Mouse (Mus musculus) midbrain, embryonic 14.5 days (tissue): Measurements from ENCODE around the gene Tldc1. TPM values are rescaled to one million over a fixed set of nuclear protein-coding genes. Genes with fewer than 3 reads are reported as not detected.
A peak's percentile ranks its signal among the peaks of the same experiment; 100 is the strongest.

Experiments
- ATAC-seq: fragments of 200-750 bp; cut with Nextera tagmentation; 2 replicates; pipeline ENCODE4 v1.8.0; 2017; ENCODE audit warnings: moderate number of reproducible peaks, moderate library complexity; ENCODE audit not compliant: low FRiP score, low TSS enrichment
- DNase-seq: peaks from one replicate; pipeline ENCODE4 v3.0.0-alpha.2; 2015
- H3K27ac ChIP-seq: fragments of 300-500 bp; sonication (generic); replicated peaks from 2 replicates; pipeline ENCODE4 v1.5.1; 2014; ENCODE audit warnings: mild to moderate bottlenecking, low read depth, low read length, moderate library complexity
- H3K27me3 ChIP-seq: fragments of 300-500 bp; sonication (generic); 2 replicates; pipeline ENCODE4 v1.6.1; 2014; ENCODE audit warnings: low read length, control low read depth, mixed read lengths; ENCODE audit not compliant: control insufficient read depth, insufficient read depth
- H3K36me3 ChIP-seq: fragments of 300-500 bp; sonication (generic); 2 replicates; pipeline ENCODE4 v1.6.1; 2014; ENCODE audit warnings: low read length, control low read depth; ENCODE audit not compliant: control insufficient read depth, insufficient read depth
- H3K4me1 ChIP-seq: fragments of 300-500 bp; sonication (generic); 2 replicates; pipeline ENCODE4 v1.6.1; 2014; ENCODE audit warnings: mild to moderate bottlenecking, antibody characterized with exemption, low read length, control low read depth; ENCODE audit not compliant: control insufficient read depth, insufficient read depth
- H3K4me2 ChIP-seq: fragments of 300-500 bp; sonication (generic); 2 replicates; pipeline ENCODE4 v1.6.1; 2014; ENCODE audit warnings: mild to moderate bottlenecking, low read length, moderate library complexity
- H3K4me3 ChIP-seq: fragments of 300-500 bp; sonication (generic); replicated peaks from 2 replicates; pipeline ENCODE4 v1.5.1; 2014; ENCODE audit warnings: low read depth, low read length
- H3K9ac ChIP-seq: fragments of 300-500 bp; sonication (generic); replicated peaks from 2 replicates; pipeline ENCODE4 v1.6.1; 2014; ENCODE audit warnings: mild to moderate bottlenecking, low read length, moderate library complexity
- H3K9me3 ChIP-seq: fragments of 300-500 bp; sonication (generic); 2 replicates; pipeline ENCODE4 v1.6.1; 2016; ENCODE audit warnings: low read length, control low read depth, mixed read lengths; ENCODE audit not compliant: control insufficient read depth
- WGBS: fragments of 180-500 bp; shearing (Covaris S2); extraction: QIAGEN DNeasy Blood & Tissue Kit; methylation state at CpG from one replicate; pipeline ENCODE4 v1.1.7; 2014; 5-methylcytosine and 5-hydroxymethylcytosine counted together
- polyA plus RNA-seq: library from polyadenylated mRNA; unstranded; fragments of >200 nt; fragmentation: Nextera tagmentation; extraction: Ambion mirVana; gene quantifications from 2 replicates; pipeline ENCODE4 v1.2.1, GENCODE M21; 2014

The Tldc1 gene
- polyA plus RNA-seq, 1 experiment from 2014 or later = 5.8 TPM

DNA sequence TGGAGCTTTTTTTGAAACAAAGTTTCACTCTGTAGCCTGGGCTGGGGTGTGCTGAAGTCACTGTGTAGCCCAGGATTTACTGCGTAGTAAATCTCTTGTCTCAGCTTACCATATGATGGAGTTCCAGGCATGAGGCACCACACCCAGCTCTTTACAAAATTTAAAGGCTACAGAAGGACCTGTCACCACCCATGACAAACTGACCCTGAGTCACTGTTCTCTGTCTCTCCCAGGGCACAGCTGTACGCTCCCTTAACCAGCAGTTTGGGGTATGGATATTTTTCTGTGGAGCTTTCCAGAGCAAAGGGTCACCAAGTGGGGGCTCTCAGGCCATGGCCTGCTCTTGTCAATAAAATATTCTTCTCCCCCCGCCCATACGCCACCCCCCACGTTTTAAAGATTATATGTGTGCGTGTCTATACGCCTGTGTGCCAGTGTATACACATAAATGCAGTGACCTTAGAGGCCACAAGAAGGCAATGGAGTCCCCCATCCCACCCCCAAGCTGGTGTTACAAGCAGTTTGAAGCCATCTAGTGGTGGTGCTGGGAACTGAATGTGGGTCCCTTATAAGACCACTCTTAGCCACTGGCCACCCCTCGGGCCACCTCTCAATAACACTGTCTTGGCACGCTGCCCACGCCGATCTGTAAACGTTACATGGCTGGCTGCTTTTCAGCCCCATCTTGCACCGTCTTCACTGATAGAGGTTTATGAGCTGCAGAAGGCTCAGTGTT, 34.8 kb downstream of the Tldc1 start:
- no peaks in the 10 kb centered on the region for H3K4me1 ChIP-seq
- no peak overlapping the region for H3K9ac ChIP-seq
- no peak overlapping the region for H3K4me2 ChIP-seq
- H3K27me3 ChIP-seq = no peaks in the 10 kb centered on the region
- H3K27ac ChIP-seq = no peak overlapping the region
- WGBS = 59% methylated on average over 13 of the region's 13 CpGs
- H3K4me3 ChIP-seq = no peak overlapping the region
- H3K36me3 ChIP-seq = no peaks in the 10 kb centered on the region
- ATAC-seq (no peak), DNase-seq (peak; percentile 77)
- no peaks in the 10 kb centered on the region for H3K9me3 ChIP-seq

DNA sequence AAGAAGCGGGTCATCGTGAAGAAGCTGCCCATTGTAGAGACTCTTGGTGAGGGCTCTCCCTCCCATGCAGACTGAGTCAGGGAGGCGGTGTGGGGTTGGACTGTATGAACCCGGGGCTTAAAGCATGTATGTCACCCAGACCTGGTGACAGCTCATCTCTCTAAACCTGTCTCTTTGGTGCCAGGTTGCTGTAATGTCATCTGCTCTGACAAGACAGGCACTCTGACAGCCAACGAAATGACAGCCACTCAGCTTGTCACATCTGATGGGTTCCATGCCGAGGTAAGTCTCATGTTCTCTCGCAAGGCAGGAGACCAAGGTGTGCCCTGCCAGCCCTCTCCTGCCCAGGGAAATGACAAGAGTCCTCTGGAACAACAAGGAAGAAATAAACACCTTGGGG, 35.8 kb downstream of the Tldc1 start:
- no peak overlapping the region for H3K27ac ChIP-seq
- H3K4me1 ChIP-seq = no peaks in the 10 kb centered on the region
- H3K9me3 ChIP-seq = no peaks in the 10 kb centered on the region
- WGBS = 88% methylated on average over 7 of the region's 7 CpGs
- H3K9ac ChIP-seq = no peak overlapping the region
- no peaks in the 10 kb centered on the region for H3K36me3 ChIP-seq
- DNase-seq (no peak), ATAC-seq (no peak)
- no peaks in the 10 kb centered on the region for H3K27me3 ChIP-seq
- H3K4me3 ChIP-seq = no peak overlapping the region
- H3K4me2 ChIP-seq = no peak overlapping the region

DNA sequence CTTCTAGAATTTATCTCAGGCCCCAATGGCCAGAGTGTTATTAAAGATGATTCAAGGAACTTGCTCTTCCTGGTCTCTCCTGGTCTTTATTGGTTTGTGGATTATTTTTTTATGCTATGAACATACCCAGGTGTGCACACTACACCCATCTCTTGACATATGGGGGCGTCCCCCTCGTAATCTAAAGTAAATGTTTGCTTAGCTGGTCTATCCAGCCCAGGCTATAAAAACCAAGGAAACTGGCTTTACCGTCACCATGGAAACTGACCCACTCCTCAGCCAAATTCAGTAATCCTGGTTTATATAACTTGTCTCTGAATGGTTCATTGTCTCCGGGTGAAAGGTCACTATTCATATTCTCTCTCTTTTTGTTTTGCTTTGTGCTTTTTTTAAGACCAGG, 37.6 kb downstream of the Tldc1 start:
- no peaks in the 10 kb centered on the region for H3K9me3 ChIP-seq

DNA sequence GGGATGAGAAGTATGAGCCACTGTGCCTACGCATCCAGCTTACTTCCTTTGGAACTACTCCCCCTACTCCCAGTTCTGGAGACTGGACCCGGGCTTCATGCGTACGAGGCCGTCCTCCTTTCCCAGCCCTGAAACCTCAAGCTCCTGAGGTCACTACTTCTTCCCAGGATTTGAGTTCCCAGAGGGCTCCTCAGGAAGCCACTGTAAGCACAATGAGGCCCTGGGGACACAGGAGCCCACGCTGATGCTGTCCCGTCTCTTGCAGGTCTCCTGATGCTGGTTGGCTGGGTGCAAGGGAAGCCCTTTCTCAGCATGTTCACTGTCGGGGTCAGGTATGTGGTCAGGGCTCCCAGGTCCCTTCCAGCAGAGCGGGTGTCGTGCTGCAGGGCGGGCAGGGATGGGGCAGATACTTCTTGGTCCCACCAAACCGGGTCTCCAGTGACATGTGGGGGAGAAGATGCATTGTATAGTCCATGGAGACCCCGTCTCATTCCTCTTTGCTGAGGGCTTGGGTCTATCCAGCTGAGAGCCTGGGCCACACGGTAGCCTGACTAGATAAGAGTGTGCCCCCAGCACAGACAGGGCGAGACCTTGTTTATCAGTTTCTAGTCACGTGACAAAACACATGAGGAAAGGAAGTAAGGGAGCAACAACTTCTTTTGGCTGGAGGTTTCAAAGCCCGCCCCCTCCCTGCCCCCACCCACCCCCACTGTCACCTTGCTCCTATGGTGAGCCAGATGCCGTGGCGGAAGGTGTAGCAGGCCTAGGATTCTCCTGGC, 39.9 kb downstream of the Tldc1 start:
- no peak for ATAC-seq
- 83% methylated on average over 19 of the region's 19 CpGs for WGBS

More for the DNA sequence above, 37.6 kb downstream of the Tldc1 start:
- Histone ChIP-seq H3K36me3 (no peaks in the 10 kb centered on the region), H3K4me1 (no peaks in the 10 kb centered on the region), H3K4me3 (no peak overlapping the region), H3K27ac (no peak overlapping the region), H3K4me2 (no peak overlapping the region), H3K27me3 (no peaks in the 10 kb centered on the region), H3K9ac (no peak overlapping the region)
- DNase-seq (peak; percentile 28), ATAC-seq (no peak)
- 57% methylated on average over 4 of the region's 4 CpGs for WGBS

DNA sequence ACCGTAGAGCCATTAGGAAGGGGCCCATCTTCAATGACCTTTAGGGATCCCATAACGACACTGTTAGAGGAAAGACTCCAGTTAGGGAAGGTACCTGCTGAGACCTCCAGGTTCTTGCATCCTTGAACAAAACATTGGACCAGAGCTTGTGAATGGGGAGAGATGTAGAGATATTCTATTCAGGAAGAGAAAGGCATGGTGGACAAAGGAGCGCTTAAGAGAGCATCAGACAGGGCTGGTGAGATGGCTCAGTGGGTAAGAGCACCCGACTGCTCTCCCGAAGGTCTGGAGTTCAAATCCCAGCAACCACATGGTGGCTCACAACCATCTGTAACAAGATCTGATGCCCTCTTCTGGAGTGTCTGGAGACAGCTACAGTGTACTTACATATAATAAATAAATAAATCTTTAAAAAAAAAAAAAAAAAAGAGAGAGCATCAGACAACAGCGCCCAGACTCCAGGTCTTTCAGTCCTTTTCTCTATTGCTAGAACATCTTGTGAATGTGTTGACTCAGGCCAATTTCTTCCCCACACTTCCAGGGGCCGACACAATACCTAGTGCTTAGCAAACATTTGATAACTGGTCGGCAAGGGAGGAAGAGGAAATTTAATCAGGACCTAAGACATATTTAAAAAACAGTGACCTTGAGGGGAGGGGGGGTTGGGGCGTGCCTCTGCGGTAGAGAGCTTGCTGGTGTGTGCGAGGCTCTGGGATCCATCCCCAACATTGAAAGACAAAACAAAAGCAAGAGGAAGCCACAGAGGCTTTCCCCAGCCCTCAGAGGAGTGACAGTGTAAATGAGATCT, 40.9 kb downstream of the Tldc1 start:
- H3K4me1 ChIP-seq = no peaks in the 10 kb centered on the region
- H3K9me3 ChIP-seq = no peaks in the 10 kb centered on the region
- DNase-seq (no peak), ATAC-seq (no peak)
- no peaks in the 10 kb centered on the region for H3K27me3 ChIP-seq
- no peaks in the 10 kb centered on the region for H3K36me3 ChIP-seq
- H3K27ac ChIP-seq = no peak overlapping the region
- 80% methylated on average over 11 of the region's 11 CpGs for WGBS
- H3K4me2 ChIP-seq = no peak overlapping the region
- no peak overlapping the region for H3K4me3 ChIP-seq
- H3K9ac ChIP-seq = no peak overlapping the region

More for the DNA sequence above, 39.9 kb downstream of the Tldc1 start:
- H3K9ac ChIP-seq = no peak overlapping the region
- H3K4me2 ChIP-seq = no peak overlapping the region
- no peaks in the 10 kb centered on the region for H3K4me1 ChIP-seq
- no peak overlapping the region for H3K4me3 ChIP-seq
- no peaks in the 10 kb centered on the region for H3K9me3 ChIP-seq
- DNase-seq = no peak
- no peaks in the 10 kb centered on the region for H3K36me3 ChIP-seq
- H3K27ac ChIP-seq = no peak overlapping the region
- H3K27me3 ChIP-seq = no peaks in the 10 kb centered on the region

DNA sequence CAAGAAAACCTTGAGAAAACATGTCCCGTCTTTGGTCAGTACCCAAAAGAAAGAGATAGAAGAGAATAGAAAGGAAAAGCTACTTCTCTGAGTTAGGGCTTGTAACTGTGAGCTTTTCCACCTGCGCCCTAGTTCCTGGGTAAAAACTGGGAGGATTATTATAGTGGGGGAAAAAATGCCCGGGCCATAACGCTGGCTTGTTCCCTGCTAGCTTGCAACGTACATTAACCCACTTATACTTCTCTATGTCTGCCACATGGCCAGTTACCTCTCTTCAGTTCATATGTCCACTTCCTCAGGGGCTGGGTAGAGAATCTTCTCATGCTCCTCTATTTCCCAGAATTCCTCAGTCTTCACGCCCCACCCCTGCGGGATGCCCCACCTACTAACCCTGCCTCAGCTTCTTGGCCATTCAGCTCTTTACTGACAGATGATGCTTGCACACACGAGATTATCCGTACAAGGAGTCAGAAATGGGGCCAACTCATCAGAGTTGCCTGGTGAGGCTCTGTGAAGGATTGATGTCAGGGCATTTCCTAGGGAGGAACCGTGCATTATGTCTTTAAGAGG, 41.8 kb downstream of the Tldc1 start:
- no peak for DNase-seq
- Histone ChIP-seq H3K9ac (no peak overlapping the region), H3K36me3 (no peaks in the 10 kb centered on the region), H3K9me3 (no peaks in the 10 kb centered on the region), H3K27ac (no peak overlapping the region), H3K4me1 (no peaks in the 10 kb centered on the region), H3K4me2 (no peak overlapping the region), H3K4me3 (no peak overlapping the region), H3K27me3 (no peaks in the 10 kb centered on the region)
- ATAC-seq = no peak
- WGBS = 90% methylated on average over 10 of the region's 10 CpGs

DNA sequence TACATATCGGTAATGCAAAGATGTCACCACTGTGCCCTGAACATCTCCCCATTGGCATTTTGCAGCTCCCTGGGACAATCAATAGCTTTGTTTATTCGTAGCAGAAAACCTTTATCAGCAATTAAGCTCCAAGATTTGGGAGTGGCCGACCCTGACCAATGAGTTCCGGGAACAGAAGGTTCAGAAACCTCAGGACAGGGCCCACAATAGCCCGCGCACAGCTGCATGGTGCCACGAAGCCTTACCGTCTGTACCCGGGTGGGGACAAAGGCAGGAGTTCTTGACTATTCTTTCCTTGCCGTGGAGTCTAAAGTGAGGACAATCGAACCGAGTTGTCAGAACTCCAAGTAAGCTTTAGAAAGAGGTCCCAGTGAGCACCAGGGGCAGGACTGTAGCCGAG, 46.1 kb downstream of the Tldc1 start:
- DNase-seq (no peak), ATAC-seq (no peak)
- Histone ChIP-seq H3K4me1 (no peaks in the 10 kb centered on the region), H3K4me2 (no peak overlapping the region), H3K9me3 (no peaks in the 10 kb centered on the region), H3K36me3 (no peaks in the 10 kb centered on the region), H3K4me3 (no peak overlapping the region), H3K27ac (no peak overlapping the region), H3K9ac (no peak overlapping the region), H3K27me3 (no peaks in the 10 kb centered on the region)
- WGBS = 72% methylated on average over 13 of the region's 13 CpGs

DNA sequence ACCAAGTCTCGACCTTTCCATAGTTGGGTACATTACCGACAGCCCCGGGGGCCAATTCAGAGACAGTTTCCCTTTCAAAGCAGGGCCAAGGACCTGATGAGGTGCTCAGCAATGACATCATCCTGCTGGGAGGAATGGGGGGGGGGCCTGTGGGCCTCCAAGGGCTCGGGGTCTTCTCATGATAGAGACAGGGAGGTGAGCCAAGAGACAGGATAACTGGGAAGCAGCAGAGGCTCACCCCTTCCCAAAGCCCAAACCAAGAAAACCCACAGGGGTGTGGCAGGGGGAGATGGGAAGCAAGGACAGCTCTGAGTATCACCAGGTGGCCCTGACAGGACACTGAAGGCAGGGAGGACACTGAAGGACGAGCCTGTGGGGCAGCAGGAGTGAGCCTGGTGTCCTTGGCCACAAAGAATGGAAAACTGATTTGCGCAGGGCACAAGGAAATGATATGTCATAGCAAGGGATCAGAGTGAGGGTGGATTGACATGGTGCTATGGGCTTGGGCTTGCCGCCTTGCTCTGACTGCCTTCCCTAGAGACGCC, 49.8 kb downstream of the Tldc1 start:
- Histone ChIP-seq H3K27ac (no peak overlapping the region), H3K9ac (no peak overlapping the region), H3K4me3 (no peak overlapping the region), H3K36me3 (no peaks in the 10 kb centered on the region), H3K27me3 (no peaks in the 10 kb centered on the region), H3K4me2 (no peak overlapping the region), H3K9me3 (no peaks in the 10 kb centered on the region), H3K4me1 (no peaks in the 10 kb centered on the region)
- DNase-seq (no peak), ATAC-seq (no peak)
- 89% methylated on average over 8 of the region's 8 CpGs for WGBS
